In genomic region chr10:75333176-75333776, GRCm38 (mm10) we compare ENCODE assay signal across 20 mouse cellular contexts. TPM values are rescaled to one million over a fixed set of nuclear protein-coding genes. Genes with fewer than 3 reads are reported as not detected.
DNase-seq lines count a peak whose midpoint lies in the region; ATAC-seq and TF ChIP-seq lines count a peak whose summit lies in the region.
"Had no signal": no experiment of that assay in that cellular context is flagged by ENCODE, and none has a peak within 500 bp of the region (broad histone marks: within the 10 kb centered on the region; RNA-seq: fewer than 3 reads in every experiment).

No protein-coding gene starts in this region.

- ATAC-seq in kidney, postnatal 0 days (replicated peaks; ENCODE audit: low FRiP score, low read depth) = 0 out of 2 replicates have a peak, but pooled peaks have one; percentile 10
- ATAC-seq in erythroid progenitor cell, adult 5-6 weeks (replicated peaks; ENCODE audit: low FRiP score, poor library complexity, severe bottlenecking) = 0 out of 2 replicates have a peak, but pooled peaks have one; percentile 31
- no peak for ATAC-seq in intestine, postnatal 0 days
- ATAC-seq: inflammation-experienced regulatory T-cells, adult 6 months had no signal

- H3K4me2 ChIP-seq in kidney, postnatal 0 days (ENCODE audit: low read length) = no peak overlapping the region
- H3K4me2 ChIP-seq in intestine, postnatal 0 days (replicated peaks; ENCODE audit: low read depth) = no peak overlapping the region
- H3K4me2 ChIP-seq: heart, embryonic 13.5 days; limb, embryonic 15.5 days; midbrain, embryonic 12.5 days; neural tube, embryonic 13.5 days had no signal

- no peak overlapping the region for H3K27ac ChIP-seq in kidney, postnatal 0 days
- no peak overlapping the region for H3K27ac ChIP-seq in ES-E14 (ENCODE audit: insufficient read depth, low read depth, low read length, poor library complexity, severe bottlenecking)
- H3K27ac ChIP-seq in intestine, postnatal 0 days (ENCODE audit: low read depth, low read length) = no peak overlapping the region
- H3K27ac ChIP-seq: forebrain, embryonic 10.5 days; heart, embryonic 13.5 days; hindbrain, embryonic 10.5 days; limb, embryonic 15.5 days; midbrain, embryonic 12.5 days; neural tube, embryonic 13.5 days had no signal

- no peaks in the 10 kb centered on the region for H3K36me3 ChIP-seq in kidney, postnatal 0 days (ENCODE audit: insufficient read depth, low read length)
- no peaks in the 10 kb centered on the region for H3K36me3 ChIP-seq in ES-E14 (ENCODE audit: control insufficient read depth, insufficient read depth, low read length, poor library complexity, severe bottlenecking)
- H3K36me3 ChIP-seq in intestine, postnatal 0 days (ENCODE audit: control insufficient read depth, insufficient read depth) = no peaks in the 10 kb centered on the region
- H3K36me3 ChIP-seq: forebrain, embryonic 10.5 days; hindbrain, embryonic 10.5 days; limb, embryonic 15.5 days; midbrain, embryonic 12.5 days; neural tube, embryonic 13.5 days had no signal

- WGBS in kidney, postnatal 0 days = 95% methylated on average over 23 of the region's 23 CpGs
- WGBS in intestine, postnatal 0 days = 91% methylated on average over 23 of the region's 23 CpGs

- in situ Hi-C loops in ES-E14 (cut with MboI; ENCODE audit: low sequenced_read_pairs in 2 of 2, unreplicated experiment in 2 of 2) = no loop called here

- no peaks in the 10 kb centered on the region for H3K9me3 ChIP-seq in kidney, postnatal 0 days (replicated peaks; ENCODE audit: low read length)
- H3K9me3 ChIP-seq in ES-E14 (ENCODE audit: control insufficient read depth, insufficient read depth, low read depth, low read length) = no peaks in the 10 kb centered on the region
- no peaks in the 10 kb centered on the region for H3K9me3 ChIP-seq in intestine, postnatal 0 days (ENCODE audit: control insufficient read depth)
- H3K9me3 ChIP-seq: forebrain, embryonic 10.5 days; heart, embryonic 13.5 days; hindbrain, embryonic 10.5 days; limb, embryonic 15.5 days; midbrain, embryonic 12.5 days; neural tube, embryonic 13.5 days had no signal

- no peak for TF ChIP-seq CTCF in kidney, postnatal 0 days (IDR thresholded peaks at IDR 0.05; ENCODE audit: low read depth)
- no peak for TF ChIP-seq CTCF in intestine, postnatal 0 days (IDR thresholded peaks at IDR 0.05; ENCODE audit: low read depth)

- no peaks in the 10 kb centered on the region for H3K4me1 ChIP-seq in kidney, postnatal 0 days (replicated peaks; ENCODE audit: insufficient read depth, low read length)
- peaks cover 0 to 4% of the 10 kb centered on the region in 2 experiments; a peak in 1 of 4 replicates for H3K4me1 ChIP-seq in ES-E14 (ENCODE audit: control insufficient read depth in 2 of 2, insufficient read depth in 2 of 2, low read length in 2 of 2, poor library complexity in 1 of 2)
- H3K4me1 ChIP-seq in intestine, postnatal 0 days (replicated peaks; ENCODE audit: control insufficient read depth, insufficient read depth, low read length) = no peaks in the 10 kb centered on the region
- H3K4me1 ChIP-seq: limb, embryonic 15.5 days; midbrain, embryonic 12.5 days; neural tube, embryonic 13.5 days had no signal

- H3K4me3 ChIP-seq in kidney, postnatal 0 days (replicated peaks; ENCODE audit: low read depth, low read length) = no peak overlapping the region
- H3K4me3 ChIP-seq in ES-E14 (ENCODE audit: insufficient read depth in 1 of 2, low read depth in 1 of 2, low read length in 2 of 2, poor library complexity in 1 of 2, severe bottlenecking in 1 of 2) = peak overlapping the region; percentile 2 to 37; a peak in 2 of 4 replicates
- no peak overlapping the region for H3K4me3 ChIP-seq in intestine, postnatal 0 days (ENCODE audit: low read depth, low read length)
- H3K4me3 ChIP-seq: forebrain, embryonic 10.5 days; heart, embryonic 13.5 days; hindbrain, embryonic 10.5 days; limb, embryonic 15.5 days; midbrain, embryonic 12.5 days; neural tube, embryonic 13.5 days had no signal

- DNase-seq in kidney, postnatal 0 days (ENCODE audit: low spot score) = no peak
- no peak for DNase-seq in kidney, adult 9 months
- DNase-seq in ES-E14 (ENCODE audit: low read depth, low spot score) = no peak
- DNase-seq in cerebellum, adult 11-12 months = peak; percentile 54
- no peak for DNase-seq in gastrocnemius, postnatal 4 days (ENCODE audit: low spot score in 2 of 2)
- DNase-seq: adrenal gland, postnatal 10 days; layer of hippocampus, postnatal 36 days; lung, adult 18-20 months; lung, postnatal 4 days; right cerebral cortex, postnatal 14 days had no signal

- no peak overlapping the region for H3K9ac ChIP-seq in kidney, postnatal 0 days (ENCODE audit: low read depth, low read length)
- no peak overlapping the region for H3K9ac ChIP-seq in ES-E14 (ENCODE audit: insufficient read depth, low read depth, low read length, poor library complexity, severe bottlenecking)
- no peak overlapping the region for H3K9ac ChIP-seq in intestine, postnatal 0 days (ENCODE audit: low read depth, low read length)
- H3K9ac ChIP-seq: heart, embryonic 13.5 days; limb, embryonic 15.5 days; midbrain, embryonic 12.5 days; neural tube, embryonic 13.5 days had no signal

- H3K27me3 ChIP-seq in kidney, postnatal 0 days (ENCODE audit: insufficient read depth, low read length) = no peaks in the 10 kb centered on the region
- H3K27me3 ChIP-seq in intestine, postnatal 0 days (replicated peaks; ENCODE audit: control insufficient read depth, insufficient read depth, low read length) = no peaks in the 10 kb centered on the region
- H3K27me3 ChIP-seq: heart, embryonic 13.5 days; limb, embryonic 15.5 days; midbrain, embryonic 12.5 days; neural tube, embryonic 13.5 days had no signal

TF ChIP-seq in ES-E14, 5 proteins besides CTCF, POLR2A, EP300 and RAD21:
- TF ChIP-seq HCFC1 (IDR thresholded peaks at IDR 0.05; ENCODE audit: borderline replicate concordance, insufficient read depth, low read length) = no peak
- no peak for TF ChIP-seq MAFK (IDR thresholded peaks at IDR 0.05; ENCODE audit: insufficient read depth, low read depth, low read length)
- TF ChIP-seq CHD2 (IDR thresholded peaks at IDR 0.05; ENCODE audit: low read depth, low read length) = no peak
- TF ChIP-seq ZNF384 (IDR thresholded peaks at IDR 0.05; ENCODE audit: low read depth, low read length) = no peak
- no peak for TF ChIP-seq ZC3H11A (IDR thresholded peaks at IDR 0.05; ENCODE audit: borderline replicate concordance, low read depth, low read length)

RNA-seq across cellular contexts. Expression of gene Adora2a, which starts 16.6 kb away (rescaled TPM):
- polyA plus RNA-seq in kidney, postnatal 0 days (2015; fragmentation: Nextera tagmentation; extraction: Ambion mirVana) = 5.2 and 6.3 TPM in 2 replicates
- total RNA-seq in ES-E14 (2012; rRNA removed) = 0.58 and 1.1 TPM in 2 replicates
- total RNA-seq in erythroid progenitor cell, adult 5-6 weeks (2015; ENCODE audit: low replicate concordance) = 2.2 TPM in 1 of 2 replicates, not detected in the other
- total RNA-seq in erythroid progenitor cell, adult 5-6 weeks (2017; ENCODE audit: low replicate concordance) = 0.26 TPM in 1 of 2 replicates, not detected in the other
- 1.2 and 1.4 TPM in 2 replicates for polyA plus RNA-seq in intestine, postnatal 0 days (2015; fragmentation: Nextera tagmentation; extraction: Ambion mirVana)
- total RNA-seq in gastrocnemius, postnatal 4 days (2021) = 1 to 10 TPM; 4.4 to 5.5 TPM
- total RNA-seq: MEL had no signal

Comparison
In these comparisons a context has a peak if more than half of its experiments do, and no peak if none do; other contexts are left out.
1. H3K4me3 ChIP-seq: peak in ES-E14 (2 of 2); none in kidney, postnatal 0 days (single experiment) and intestine, postnatal 0 days (single experiment).